Mouse (Mus musculus) ZHBTc4 (cell line): ENCODE results near the gene Usp37.
A peak's percentile ranks its signal among the peaks of the same experiment; 100 is the strongest.
"Not testable (repeated sequence)": the region's sequence is repeated elsewhere in the genome, so short reads cannot be mapped to it uniquely, and the experiment has no call there.

ENCODE experiments used
- DNase-seq: peaks from one replicate; pipeline ENCODE4 v3.0.0-alpha.2; 2011; ENCODE audit warnings: low read depth, low spot score

Usp37 gene

GRCm38 (mm10) chr1:74397919-74398451 is 146.1 kb downstream of the Usp37 start:
- DNase-seq = peak; percentile 87

- peak; percentile 98 for DNase-seq
These were observed 146.7 kb downstream of the Usp37 start for GRCm38 (mm10) chr1:74397268-74397918.

GRCm38 (mm10) chr1:74396456-74397222 is 147.4 kb downstream of the Usp37 start:
- DNase-seq = not testable (repeated sequence)

GRCm38 (mm10) chr1:74395290-74395689 is 148.8 kb downstream of the Usp37 start:
- no peak for DNase-seq

GRCm38 (mm10) chr1:74394858-74395257 is 149.2 kb downstream of the Usp37 start:
- DNase-seq = peak; percentile 39

- DNase-seq = no peak
These were observed 149.8 kb downstream of the Usp37 start for GRCm38 (mm10) chr1:74394311-74394710.

GRCm38 (mm10) chr1:74393697-74394096 is 150.4 kb downstream of the Usp37 start:
- DNase-seq = no peak

GRCm38 (mm10) chr1:74393010-74393409 is 151.1 kb downstream of the Usp37 start:
- DNase-seq = no peak

- DNase-seq = no peak
These were observed 151.6 kb downstream of the Usp37 start for GRCm38 (mm10) chr1:74392446-74392994.

- peak; percentile 52 for DNase-seq
These were observed 152.1 kb downstream of the Usp37 start for GRCm38 (mm10) chr1:74391844-74392441.

- DNase-seq = peak; percentile 94
These were observed 152.9 kb downstream of the Usp37 start, which contains the start of gene Ctdsp1 for GRCm38 (mm10) chr1:74390924-74391748. TSS of gene Ctdsp1 (plus strand) at chr1:74391509.

GRCm38 (mm10) chr1:74390287-74390906 is 153.7 kb downstream of the Usp37 start:
- peak; percentile 92 for DNase-seq

- DNase-seq = peak; percentile 69
These were observed 154.2 kb downstream of the Usp37 start for GRCm38 (mm10) chr1:74389831-74390286.

GRCm38 (mm10) chr1:74388398-74388920 is 155.6 kb downstream of the Usp37 start:
- DNase-seq = no peak

- no peak for DNase-seq
These were observed 156.6 kb downstream of the Usp37 start for GRCm38 (mm10) chr1:74387386-74387988.

GRCm38 (mm10) chr1:74386714-74387385 is 157.2 kb downstream of the Usp37 start:
- peak; percentile 97 for DNase-seq

GRCm38 (mm10) chr1:74386363-74386713 is 157.7 kb downstream of the Usp37 start:
- DNase-seq = no peak

GRCm38 (mm10) chr1:74385531-74385930 is 158.6 kb downstream of the Usp37 start:
- peak; percentile 73 for DNase-seq
